Mouse (Mus musculus) limb, embryonic 15.5 days (tissue): Measurements from ENCODE around the gene Ola1. TPM values are rescaled to one million over a fixed set of nuclear protein-coding genes. Genes with fewer than 3 reads are reported as not detected.

Experiments
- ATAC-seq: fragments of 200-750 bp; cut with Nextera tagmentation; 2 replicates; pipeline ENCODE4 v1.8.0; 2017; ENCODE audit warnings: low read depth, moderate TSS enrichment; ENCODE audit not compliant: insufficient number of reproducible peaks, low FRiP score, low TSS enrichment
- H3K27ac ChIP-seq: fragments of 300-500 bp; sonication (generic); 2 replicates; pipeline ENCODE4 v1.5.1; 2015; ENCODE audit warnings: moderate library complexity, mild to moderate bottlenecking, inconsistent platforms
- H3K27me3 ChIP-seq: fragments of 300-500 bp; sonication (generic); 2 replicates; pipeline ENCODE4 v1.6.1; 2015; ENCODE audit warnings: inconsistent platforms
- H3K36me3 ChIP-seq: fragments of 300-500 bp; sonication (generic); 2 replicates; pipeline ENCODE4 v1.6.1; 2015; ENCODE audit warnings: inconsistent platforms
- H3K4me1 ChIP-seq: fragments of 300-500 bp; sonication (generic); 2 replicates; pipeline ENCODE4 v1.6.1; 2015; ENCODE audit warnings: inconsistent platforms
- H3K4me2 ChIP-seq: fragments of 300-500 bp; sonication (generic); 2 replicates; pipeline ENCODE4 v1.6.1; 2015; ENCODE audit warnings: mild to moderate bottlenecking, inconsistent platforms
- H3K4me3 ChIP-seq: fragments of 300-500 bp; sonication (generic); 2 replicates; pipeline ENCODE4 v1.5.1; 2015; ENCODE audit warnings: mild to moderate bottlenecking, inconsistent platforms
- H3K9ac ChIP-seq: fragments of 300-500 bp; sonication (generic); 2 replicates; pipeline ENCODE4 v1.6.1; 2015; ENCODE audit warnings: inconsistent platforms
- H3K9me3 ChIP-seq: fragments of 300-500 bp; sonication (generic); 2 replicates; pipeline ENCODE4 v1.6.1; 2016; ENCODE audit warnings: inconsistent platforms
- WGBS: fragments of 180-500 bp; shearing (Covaris S2); methylation state at CpG from one replicate; pipeline ENCODE4 v1.1.7; 2015; 5-methylcytosine and 5-hydroxymethylcytosine counted together
- polyA plus RNA-seq: library from polyadenylated mRNA; unstranded; fragments of >200 nt; fragmentation: Nextera tagmentation; extraction: Ambion mirVana; gene quantifications from 2 replicates; pipeline ENCODE4 v1.2.1, GENCODE M21; 2015

The Ola1 gene
- polyA plus RNA-seq, 1 experiment from 2014 or later, result 94.3 TPM

DNA sequence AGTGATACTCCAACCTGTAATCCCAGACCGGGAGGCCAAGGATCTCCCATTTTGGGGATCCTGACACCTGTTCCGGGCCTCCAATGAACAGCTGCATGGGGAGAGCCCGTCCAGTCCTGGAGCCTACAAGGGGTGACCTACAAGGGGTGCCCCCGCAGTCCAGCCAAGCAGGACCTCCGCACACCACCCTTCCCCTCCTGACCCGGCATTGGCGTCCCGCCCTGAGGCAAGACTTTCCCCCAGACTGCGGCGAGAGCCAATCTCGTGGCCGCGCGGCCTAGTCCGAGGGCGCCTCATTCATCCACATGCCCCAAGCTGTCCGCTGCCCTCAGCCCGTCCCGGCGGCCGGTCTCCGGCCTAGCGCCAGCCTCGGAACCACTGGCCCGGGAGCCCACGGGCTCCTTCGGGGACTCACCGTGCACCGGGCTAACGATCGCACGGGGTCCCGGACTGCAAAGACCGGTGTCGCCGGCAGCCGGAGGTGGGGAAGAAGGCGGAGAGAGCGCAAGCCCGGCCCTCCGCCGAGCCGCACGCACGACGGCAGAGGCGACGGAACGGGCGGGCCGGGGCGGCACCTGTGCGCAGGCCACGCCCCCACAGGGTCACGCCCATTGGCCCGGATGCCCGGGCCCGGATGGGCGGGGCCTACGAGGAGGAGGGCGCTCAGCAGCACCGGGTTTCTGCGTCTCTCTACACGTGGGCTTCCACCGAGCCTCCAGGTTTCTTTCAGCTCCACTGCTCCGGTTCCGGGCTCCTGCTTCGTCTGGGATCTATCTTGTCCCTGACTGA lies 4.7 kb downstream of the Ola1 start:
- Histone ChIP-seq H3K36me3 (peaks cover 10% of the 10 kb centered on the region; the same call in 1 of the 2 replicates), H3K4me1 (peaks cover 10% of the 10 kb centered on the region), H3K4me3 (peak overlapping the region; percentile 78), H3K27me3 (no peaks in the 10 kb centered on the region), H3K9ac (peak overlapping the region; percentile 75), H3K4me2 (peak overlapping the region; percentile 83), H3K27ac (peak overlapping the region; percentile 64; the same call in 1 of the 2 replicates), H3K9me3 (no peaks in the 10 kb centered on the region)
- under 1% methylated on average over 64 of the region's 68 CpGs for WGBS
- peak; percentile 95 for ATAC-seq

DNA sequence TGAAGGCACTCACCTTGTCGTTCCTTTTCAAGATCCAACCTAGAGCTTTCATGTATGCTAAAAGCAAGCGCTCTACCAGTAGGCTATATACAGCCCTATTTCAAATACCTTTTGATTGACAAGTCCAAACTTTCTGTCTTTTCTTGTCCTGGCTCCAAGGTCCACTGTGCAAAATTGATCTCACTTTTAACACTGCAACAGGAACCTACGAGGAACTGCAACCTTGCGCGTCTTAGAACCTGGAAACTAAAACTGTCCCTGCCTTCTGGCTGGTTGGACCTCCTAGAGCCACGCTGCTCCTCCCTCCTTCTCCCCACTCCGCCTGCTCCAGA lies 5.2 kb downstream of the Ola1 start:
- Histone ChIP-seq H3K36me3 (peaks cover 10% of the 10 kb centered on the region; the same call in 1 of the 2 replicates), H3K27me3 (no peaks in the 10 kb centered on the region), H3K4me2 (peak overlapping the region; percentile 83), H3K4me1 (peaks cover 10% of the 10 kb centered on the region), H3K27ac (0 out of 2 replicates have a peak overlapping the region, but pooled peaks have one; percentile 64), H3K9ac (peak overlapping the region; percentile 75), H3K9me3 (no peaks in the 10 kb centered on the region), H3K4me3 (peak overlapping the region; percentile 78)
- WGBS, result 17% methylated on average over 7 of the region's 7 CpGs
- no peak; the same call in 1 of the 2 replicates for ATAC-seq

DNA sequence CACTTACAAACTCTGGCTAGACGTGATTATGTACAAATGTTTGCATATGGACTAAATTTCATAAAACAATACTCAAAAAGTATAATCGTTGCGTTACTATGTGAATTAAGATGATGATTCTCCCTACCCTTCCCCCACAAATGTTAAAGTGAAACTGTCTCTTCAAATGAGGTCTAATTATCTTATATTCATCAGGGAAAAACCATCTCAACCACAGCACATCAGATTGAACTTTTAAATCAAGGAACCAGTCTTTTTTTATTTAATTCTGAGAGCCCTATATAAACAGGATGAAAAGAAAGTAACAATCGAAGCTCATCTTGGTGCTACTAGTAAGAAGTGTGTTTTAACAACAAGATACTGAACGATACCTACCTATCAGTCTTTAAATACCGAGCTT lies 14.4 kb downstream of the Ola1 start:
- no peak for ATAC-seq
- Histone ChIP-seq H3K4me3 (no peak overlapping the region), H3K9me3 (no peaks in the 10 kb centered on the region), H3K36me3 (peaks cover 9% of the 10 kb centered on the region; the same call in 1 of the 2 replicates), H3K27ac (no peak overlapping the region), H3K9ac (no peak overlapping the region), H3K4me1 (no peaks in the 10 kb centered on the region), H3K27me3 (no peaks in the 10 kb centered on the region), H3K4me2 (no peak overlapping the region)
- WGBS, result 87% methylated on average over 6 of the region's 6 CpGs

DNA sequence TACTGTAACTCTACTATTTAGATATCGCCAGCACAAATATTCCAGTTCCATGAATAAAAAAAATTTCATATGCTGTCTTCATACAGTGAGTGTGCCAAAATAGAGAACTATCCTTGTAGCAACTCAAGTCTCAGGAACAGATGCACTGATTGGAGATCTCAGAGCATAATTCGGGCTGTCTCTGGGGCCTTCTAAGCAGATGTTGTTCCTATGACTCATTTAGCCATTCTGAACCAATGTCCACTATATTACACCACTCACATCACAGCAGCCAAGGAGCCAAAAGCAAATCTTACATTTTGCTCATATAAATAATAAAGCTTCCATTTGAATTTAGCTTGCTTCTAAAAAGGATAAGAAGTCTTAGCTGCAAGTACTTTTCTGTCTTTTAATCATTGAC lies 30.2 kb downstream of the Ola1 start:
- Histone ChIP-seq H3K36me3 (no peaks in the 10 kb centered on the region), H3K4me3 (no peak overlapping the region), H3K27me3 (no peaks in the 10 kb centered on the region), H3K4me1 (no peaks in the 10 kb centered on the region; the same call in 1 of the 2 replicates), H3K9ac (no peak overlapping the region), H3K4me2 (no peak overlapping the region), H3K27ac (no peak overlapping the region), H3K9me3 (no peaks in the 10 kb centered on the region)
- no peak for ATAC-seq
- WGBS, result 87% methylated on average over 2 of the region's 2 CpGs

DNA sequence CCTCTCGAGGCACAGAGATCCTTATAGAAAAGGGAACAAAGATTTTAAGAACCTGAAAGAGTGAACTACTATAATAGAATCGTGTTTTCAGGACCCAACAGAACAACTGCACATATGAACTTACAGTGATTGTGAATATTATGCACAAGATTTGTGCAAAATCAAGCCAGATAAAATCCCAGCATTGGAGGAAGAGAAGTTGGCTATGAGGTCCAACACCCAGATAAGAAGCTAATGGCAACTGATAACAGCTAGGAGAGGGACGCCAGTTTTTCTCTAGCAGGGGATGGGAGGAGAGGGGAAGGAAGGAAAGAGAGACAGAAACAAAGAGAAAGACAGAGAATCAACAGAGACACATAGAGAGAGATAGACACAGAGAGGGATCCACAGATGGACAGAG lies 33.5 kb downstream of the Ola1 start:
- H3K9ac ChIP-seq, result no peak overlapping the region

DNA sequence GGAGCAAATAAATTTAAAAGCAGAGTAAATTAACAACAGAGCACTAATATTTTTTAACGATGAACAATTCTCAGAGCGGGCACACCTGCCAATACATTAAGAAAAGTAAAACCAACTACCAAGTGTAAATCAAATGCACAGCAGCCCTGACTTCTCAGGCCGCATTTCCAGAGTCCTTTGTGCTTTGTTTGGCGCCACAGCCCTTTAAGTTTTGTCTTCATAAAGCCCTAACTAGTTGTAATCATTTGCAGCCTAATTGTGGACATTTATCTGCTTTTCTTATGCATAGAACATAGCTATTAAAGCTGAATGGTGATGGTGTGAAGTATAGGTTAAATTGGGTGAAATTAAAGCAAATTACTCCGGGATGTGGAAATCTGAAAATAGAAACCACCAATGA lies 49.2 kb downstream of the Ola1 start:
- H3K27ac ChIP-seq, result no peak overlapping the region
- 42% methylated on average over 5 of the region's 5 CpGs for WGBS
- ATAC-seq, result no peak

More for the DNA sequence above, 33.5 kb downstream of the Ola1 start:
- H3K9me3 ChIP-seq, result no peaks in the 10 kb centered on the region
- no peak overlapping the region for H3K4me2 ChIP-seq
- no peak overlapping the region for H3K4me3 ChIP-seq
- H3K27me3 ChIP-seq, result no peaks in the 10 kb centered on the region
- 84% methylated on average over 3 of the region's 3 CpGs for WGBS
- H3K27ac ChIP-seq, result no peak overlapping the region
- H3K36me3 ChIP-seq, result no peaks in the 10 kb centered on the region
- ATAC-seq, result no peak
- no peaks in the 10 kb centered on the region for H3K4me1 ChIP-seq

DNA sequence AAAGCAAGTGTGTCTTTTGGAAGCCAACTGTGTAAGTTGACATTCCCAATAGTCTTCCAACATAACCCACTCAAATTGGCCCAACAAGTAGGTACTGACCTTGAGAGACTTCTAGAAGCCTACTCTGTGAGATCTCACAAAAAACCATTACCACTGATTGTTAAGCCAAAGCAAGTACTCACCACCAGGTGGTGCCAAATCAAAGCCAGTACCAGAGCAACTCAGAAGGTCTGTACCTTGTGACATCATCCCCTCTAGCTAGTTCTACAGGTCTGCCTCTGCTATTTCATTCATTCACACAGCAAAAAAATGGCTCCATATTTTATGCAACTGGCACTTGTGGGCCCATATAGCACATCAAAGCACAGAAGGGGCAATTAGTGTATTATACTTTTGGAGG lies 51.6 kb downstream of the Ola1 start:
- Histone ChIP-seq H3K4me1 (peaks cover 3% of the 10 kb centered on the region; the same call in 1 of the 2 replicates), H3K9ac (no peak overlapping the region), H3K36me3 (no peaks in the 10 kb centered on the region), H3K27ac (no peak overlapping the region), H3K9me3 (no peaks in the 10 kb centered on the region), H3K27me3 (no peaks in the 10 kb centered on the region), H3K4me3 (no peak overlapping the region), H3K4me2 (no peak overlapping the region)
- ATAC-seq, result no peak

More for the DNA sequence above, 49.2 kb downstream of the Ola1 start:
- Histone ChIP-seq H3K4me1 (peaks cover 3% of the 10 kb centered on the region; the same call in 1 of the 2 replicates), H3K9me3 (no peaks in the 10 kb centered on the region), H3K9ac (no peak overlapping the region), H3K36me3 (no peaks in the 10 kb centered on the region), H3K27me3 (no peaks in the 10 kb centered on the region), H3K4me2 (no peak overlapping the region), H3K4me3 (no peak overlapping the region)

DNA sequence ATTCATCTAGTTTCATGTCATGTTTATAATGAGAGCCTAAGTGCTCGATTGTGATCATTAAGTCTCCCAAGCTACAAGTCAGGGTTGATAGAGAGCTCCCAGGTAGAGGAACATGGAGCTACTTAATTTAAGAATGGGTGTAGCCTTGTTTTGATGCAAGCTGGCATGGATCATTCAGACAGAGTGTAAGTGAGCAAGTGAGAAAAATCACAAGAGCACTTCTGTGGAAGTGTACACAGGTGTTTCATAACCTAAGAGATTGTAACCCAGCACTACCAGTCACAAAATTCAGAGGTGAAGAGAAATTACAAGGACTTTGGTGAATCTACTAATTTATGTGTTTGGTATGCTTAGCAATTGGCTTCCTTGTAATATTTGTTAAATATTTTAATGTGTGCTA lies 54.1 kb downstream of the Ola1 start:
- H3K9me3 ChIP-seq, result no peaks in the 10 kb centered on the region
- H3K4me2 ChIP-seq, result no peak overlapping the region
- ATAC-seq, result no peak
- no peak overlapping the region for H3K4me3 ChIP-seq
- 70% methylated on average over 1 of the region's 1 CpGs for whole genome bisulfite sequencing
- no peaks in the 10 kb centered on the region for H3K4me1 ChIP-seq
- H3K27ac ChIP-seq, result no peak overlapping the region
- H3K36me3 ChIP-seq, result no peaks in the 10 kb centered on the region
- no peaks in the 10 kb centered on the region for H3K27me3 ChIP-seq
- H3K9ac ChIP-seq, result no peak overlapping the region

DNA sequence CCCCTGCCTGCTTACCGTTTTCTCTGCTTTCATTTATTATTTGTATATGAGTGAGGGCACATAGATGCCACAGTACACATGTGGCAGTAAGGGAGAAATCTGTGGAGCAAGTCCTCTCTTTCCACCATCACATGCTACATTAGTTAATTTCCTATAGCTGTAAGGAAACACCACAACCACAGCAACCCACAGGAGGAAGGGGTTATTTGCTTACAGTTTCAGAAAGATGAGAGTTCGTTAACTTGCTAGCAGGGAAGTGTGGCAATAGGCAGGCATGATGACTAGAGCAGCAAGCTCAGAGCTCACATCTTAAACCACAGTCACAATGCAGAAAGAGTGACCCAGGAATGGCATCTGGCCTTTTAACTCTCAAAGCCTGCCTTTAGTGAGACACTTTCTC lies 58.0 kb downstream of the Ola1 start:
- no peaks in the 10 kb centered on the region for H3K9me3 ChIP-seq
- H3K36me3 ChIP-seq, result peaks cover 7% of the 10 kb centered on the region
- no peak overlapping the region for H3K9ac ChIP-seq
- H3K27ac ChIP-seq, result no peak overlapping the region
- H3K27me3 ChIP-seq, result no peaks in the 10 kb centered on the region
- H3K4me1 ChIP-seq, result no peaks in the 10 kb centered on the region
- H3K4me3 ChIP-seq, result no peak overlapping the region
- ATAC-seq, result no peak
- 54% methylated on average over 2 of the region's 2 CpGs for WGBS
- H3K4me2 ChIP-seq, result no peak overlapping the region

DNA sequence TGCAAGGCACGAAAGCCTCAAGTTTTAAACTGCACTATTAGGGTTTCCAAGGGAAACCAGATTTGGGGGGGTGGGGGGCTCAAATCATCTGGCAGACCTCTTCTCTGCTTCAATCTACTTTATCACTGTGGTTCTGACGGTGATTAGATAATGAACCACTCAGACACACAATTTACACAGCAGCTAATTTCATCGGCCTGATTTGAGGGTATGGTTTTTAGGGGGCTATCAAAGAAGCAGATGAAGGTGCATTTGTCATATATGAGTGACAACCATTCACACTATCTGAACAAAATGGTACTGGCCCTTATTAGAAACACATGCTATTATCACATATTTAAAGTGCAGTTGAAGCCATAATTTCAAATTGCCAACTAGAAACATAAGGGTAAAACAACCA lies 61.5 kb downstream of the Ola1 start:
- ATAC-seq, result no peak
- H3K9ac ChIP-seq, result no peak overlapping the region
- no peak overlapping the region for H3K4me2 ChIP-seq
- no peak overlapping the region for H3K27ac ChIP-seq
- no peak overlapping the region for H3K4me3 ChIP-seq
- peaks cover 19% of the 10 kb centered on the region for H3K36me3 ChIP-seq
- WGBS, result 88% methylated on average over 3 of the region's 3 CpGs
- H3K27me3 ChIP-seq, result no peaks in the 10 kb centered on the region
- H3K4me1 ChIP-seq, result no peaks in the 10 kb centered on the region
- H3K9me3 ChIP-seq, result no peaks in the 10 kb centered on the region

DNA sequence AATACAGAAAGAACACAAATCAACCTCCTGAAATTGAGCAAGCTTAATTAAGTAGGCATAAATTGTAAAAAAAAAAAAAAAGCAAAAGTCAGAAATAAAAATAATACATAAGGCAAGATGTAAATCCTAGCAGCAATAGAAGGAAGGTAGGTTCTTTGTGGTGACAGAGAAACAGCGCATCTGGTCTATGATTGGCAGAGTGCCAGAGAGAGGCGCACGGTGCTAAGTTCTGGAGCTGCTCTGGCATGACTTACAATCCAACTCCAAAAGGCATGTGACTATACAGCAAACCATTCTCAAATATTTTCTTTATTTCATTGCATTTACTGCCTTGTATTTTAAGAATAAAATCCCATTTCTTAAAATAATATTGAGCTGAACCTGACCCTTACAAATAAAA lies 68.2 kb downstream of the Ola1 start:
- 37% methylated on average over 3 of the region's 3 CpGs for WGBS

DNA sequence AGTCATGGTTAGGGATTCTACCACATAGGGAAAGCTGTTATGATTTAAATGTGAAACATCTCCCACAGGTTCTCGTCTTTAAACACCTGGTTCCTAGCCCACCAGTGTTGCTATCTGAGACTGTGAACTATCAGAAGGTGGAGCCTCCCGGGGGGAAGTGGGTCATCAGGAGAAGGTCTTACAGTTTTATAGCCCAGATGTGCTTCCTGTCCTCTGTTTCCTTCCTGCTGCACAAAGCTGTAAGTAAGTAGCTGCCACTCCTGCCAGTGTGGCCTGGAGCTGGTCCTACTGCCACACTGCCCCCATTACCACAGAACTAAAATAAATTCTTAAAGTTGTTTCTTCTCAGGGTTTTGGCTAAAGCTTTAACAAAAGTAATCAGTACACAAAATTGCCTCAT lies 72.6 kb downstream of the Ola1 start:
- ATAC-seq, result no peak
- WGBS, result 28% methylated on average over 2 of the region's 2 CpGs
- no peak overlapping the region for H3K4me3 ChIP-seq

More for the DNA sequence above, 68.2 kb downstream of the Ola1 start:
- Histone ChIP-seq H3K4me2 (no peak overlapping the region), H3K27me3 (no peaks in the 10 kb centered on the region), H3K27ac (no peak overlapping the region), H3K4me3 (no peak overlapping the region), H3K36me3 (peaks cover 15% of the 10 kb centered on the region), H3K9me3 (no peaks in the 10 kb centered on the region), H3K4me1 (no peaks in the 10 kb centered on the region), H3K9ac (no peak overlapping the region)
- no peak for ATAC-seq

More for the DNA sequence above, 72.6 kb downstream of the Ola1 start:
- H3K4me2 ChIP-seq, result no peak overlapping the region
- H3K9ac ChIP-seq, result no peak overlapping the region
- no peaks in the 10 kb centered on the region for H3K27me3 ChIP-seq
- no peaks in the 10 kb centered on the region for H3K9me3 ChIP-seq
- H3K36me3 ChIP-seq, result peaks cover 3% of the 10 kb centered on the region; the same call in 1 of the 2 replicates
- no peaks in the 10 kb centered on the region for H3K4me1 ChIP-seq
- no peak overlapping the region for H3K27ac ChIP-seq
